8 mouse cellular contexts compared by ENCODE assay signal in the genomic region with DNA sequence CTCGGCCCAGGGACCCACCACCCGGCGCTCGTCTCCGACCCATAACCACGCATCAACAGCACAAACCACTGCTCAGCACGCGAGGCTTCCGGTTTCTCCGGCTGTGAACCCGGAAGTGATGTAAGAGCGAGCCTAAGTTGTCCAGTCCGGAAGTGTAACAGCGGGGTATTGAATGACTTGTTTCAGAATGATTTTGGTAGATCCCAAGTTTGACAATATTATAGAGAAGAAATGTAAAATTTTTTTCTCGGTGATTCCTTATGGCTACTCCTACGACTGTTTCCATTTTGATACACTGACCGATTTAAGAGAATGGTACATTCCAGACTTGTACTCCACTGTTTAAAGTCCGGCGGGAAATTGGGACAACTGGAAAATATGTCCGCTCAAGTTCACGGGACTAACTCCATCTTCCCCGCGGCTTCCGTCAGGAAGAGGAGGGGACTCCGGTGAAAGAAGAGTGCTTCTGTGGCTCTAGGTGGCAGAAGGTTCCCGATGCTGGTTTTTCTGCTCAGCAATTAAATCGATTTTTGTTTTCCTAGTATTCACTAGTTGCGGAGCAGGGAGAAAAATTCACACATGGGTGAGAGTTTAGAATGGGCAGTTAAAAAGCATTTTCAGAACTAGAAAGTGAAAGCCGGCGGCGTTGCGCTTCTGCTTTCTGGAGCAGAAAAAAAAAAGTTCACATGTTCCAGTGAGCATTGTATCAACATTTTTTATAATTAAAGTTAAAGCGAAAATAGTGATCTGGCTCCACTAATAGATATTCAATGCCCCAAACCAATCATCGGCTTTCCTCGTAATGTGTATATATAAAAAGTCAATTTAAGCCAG. TPM values are rescaled to one million over a fixed set of nuclear protein-coding genes. Genes with fewer than 3 reads are reported as not detected.
DNase-seq lines count a peak whose midpoint lies in the region; ATAC-seq lines count a peak whose summit lies in the region.

Gene Lsg1 (minus strand): TSS at position 99 of the 834 bp plus-strand sequence.

- H3K4me3 ChIP-seq in heart, embryonic 10.5 days = peak within 1 kb of the TSS; percentile 87
- H3K4me3 ChIP-seq in kidney, embryonic 15.5 days (replicated peaks) = peak within 1 kb of the TSS; percentile 66

- H3K9me3 ChIP-seq in heart, embryonic 10.5 days = no peaks in the 10 kb centered on the region
- no peaks in the 10 kb centered on the region for H3K9me3 ChIP-seq in kidney, embryonic 15.5 days (replicated peaks)

- H3K4me1 ChIP-seq in heart, embryonic 10.5 days = 0 out of 2 replicates have a peak, but pooled peaks cover 7% of the 10 kb centered on the region
- H3K4me1 ChIP-seq in kidney, embryonic 15.5 days = peaks cover 12% of the 10 kb centered on the region

- 4% methylated on average over 35 of the region's 35 CpGs for WGBS in heart, embryonic 10.5 days
- 3% methylated on average over 35 of the region's 35 CpGs for WGBS in kidney, embryonic 15.5 days

- DNase-seq in B cell, adult 2 months = peak; percentile 88 to 89
- peak; percentile 99 for DNase-seq in brain, adult 2 months (ENCODE audit: low read depth, low spot score)
- DNase-seq in heart, embryonic 10.5 days (ENCODE audit: low spot score) = peak; percentile 94
- peak; percentile 86 for DNase-seq in liver
- peak; percentile 84 to 91 for DNase-seq in spleen, postnatal 4 days (ENCODE audit: low spot score in 2 of 2)

- peak within 1 kb of the TSS; percentile 71 for H3K9ac ChIP-seq in kidney, embryonic 15.5 days

- H3K27me3 ChIP-seq in heart, embryonic 10.5 days (ENCODE audit: insufficient read depth, poor library complexity, severe bottlenecking) = no peaks in the 10 kb centered on the region
- peaks cover 3% of the 10 kb centered on the region; the same call in 1 of the 2 replicates for H3K27me3 ChIP-seq in kidney, embryonic 15.5 days

- peak within 1 kb of the TSS; percentile 91 for H3K27ac ChIP-seq in heart, embryonic 10.5 days
- peak within 1 kb of the TSS; percentile 48 for H3K27ac ChIP-seq in kidney, embryonic 15.5 days

- H3K36me3 ChIP-seq in heart, embryonic 10.5 days = peaks cover 31% of the 10 kb centered on the region
- H3K36me3 ChIP-seq in kidney, embryonic 15.5 days = peaks cover 30% of the 10 kb centered on the region

- ATAC-seq in erythroblast, adult 5-6 weeks (replicated peaks; ENCODE audit: low FRiP score, poor library complexity, severe bottlenecking) = peak; percentile 95
- ATAC-seq in kidney, embryonic 15.5 days (replicated peaks; ENCODE audit: low FRiP score) = peak; percentile 93
- ATAC-seq in monocyte, adult 5-6 weeks (replicated peaks; ENCODE audit: insufficient number of reproducible peaks, low FRiP score, low TSS enrichment, poor library complexity, severe bottlenecking) = peak; percentile 89

- peak within 1 kb of the TSS; percentile 85 for H3K4me2 ChIP-seq in kidney, embryonic 15.5 days

RNA-seq across cellular contexts. Expression of gene Lsg1, which starts in this region (rescaled TPM):
- 9.2 and 11.5 TPM in 2 replicates for total RNA-seq in erythroblast, adult 5-6 weeks (2015; ENCODE audit: low replicate concordance)
- 18.0 and 36.7 TPM in 2 replicates for total RNA-seq in erythroblast, adult 5-6 weeks (2017; ENCODE audit: low replicate concordance)
- 48.6 and 61.8 TPM in 2 replicates for polyA plus RNA-seq in heart, embryonic 10.5 days (2016; fragmentation: Nextera tagmentation; extraction: Ambion mirVana)
- polyA plus RNA-seq in kidney, embryonic 15.5 days (2015; fragmentation: Nextera tagmentation; extraction: Ambion mirVana) = 69.4 and 73.0 TPM in 2 replicates
- 64.6 to 83.4 TPM (median 66.6 TPM) in 3 replicates for total RNA-seq in monocyte, adult 5-6 weeks (2017)

Comparison
In these comparisons a context has a peak if more than half of its experiments do, and no peak if none do; other contexts are left out.
1. Peak in every context shown above with its lines: DNase-seq, ATAC-seq, H3K4me3 ChIP-seq and H3K27ac ChIP-seq.